Mouse (Mus musculus): Measurements from ENCODE around the gene Gm9045. TPM values are rescaled to one million over a fixed set of nuclear protein-coding genes. Genes with fewer than 3 reads are reported as not detected.
"Not testable (repeated sequence)": the region's sequence is repeated elsewhere in the genome, so short reads cannot be mapped to it uniquely, and the experiment has no call there.

Gm9045 gene
- not detected in 2 replicates for polyA plus RNA-seq (2015; fragmentation: Nextera tagmentation; extraction: Ambion mirVana)

DNA sequence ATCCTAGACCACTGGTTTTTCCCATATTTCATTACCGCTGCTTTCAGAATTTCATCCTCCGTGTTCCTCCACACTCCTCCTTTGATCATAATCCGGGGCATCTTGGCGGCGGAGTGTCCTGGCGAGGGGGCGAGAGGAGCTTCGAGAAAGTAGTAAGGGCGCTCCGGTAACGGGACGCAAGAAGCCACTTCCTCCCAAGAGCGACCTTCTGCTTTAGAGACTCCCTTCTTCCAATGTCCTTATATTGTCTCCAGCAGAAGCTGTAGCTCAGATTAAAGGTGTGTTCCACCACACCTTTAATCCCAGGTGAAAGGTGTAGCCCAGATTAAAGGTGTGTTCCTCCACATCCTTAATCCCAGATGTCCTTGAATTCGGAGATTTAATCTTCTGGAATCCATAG lies at the start of gene Gm9045:
Gene Gm9045 (minus strand): TSS at position 101 of the 400 bp plus-strand sequence.
- not testable (repeated sequence) for H3K4me2 ChIP-seq (ENCODE audit: low read length); H3K4me1 ChIP-seq (ENCODE audit: control insufficient read depth, insufficient read depth, low read length); H3K27me3 ChIP-seq (ENCODE audit: control insufficient read depth, insufficient read depth, low read depth, low read length); H3K4me3 ChIP-seq (ENCODE audit: low read depth, low read length); ATAC-seq; H3K9me3 ChIP-seq (replicated peaks; ENCODE audit: control insufficient read depth, low read length, poor library complexity, severe bottlenecking); H3K9ac ChIP-seq (ENCODE audit: low read depth, low read length); H3K36me3 ChIP-seq (ENCODE audit: control insufficient read depth, insufficient read depth, low read length); H3K27ac ChIP-seq (ENCODE audit: low read length)
- no CpG with 5 or more reads among the region's 14 CpGs for WGBS

DNA sequence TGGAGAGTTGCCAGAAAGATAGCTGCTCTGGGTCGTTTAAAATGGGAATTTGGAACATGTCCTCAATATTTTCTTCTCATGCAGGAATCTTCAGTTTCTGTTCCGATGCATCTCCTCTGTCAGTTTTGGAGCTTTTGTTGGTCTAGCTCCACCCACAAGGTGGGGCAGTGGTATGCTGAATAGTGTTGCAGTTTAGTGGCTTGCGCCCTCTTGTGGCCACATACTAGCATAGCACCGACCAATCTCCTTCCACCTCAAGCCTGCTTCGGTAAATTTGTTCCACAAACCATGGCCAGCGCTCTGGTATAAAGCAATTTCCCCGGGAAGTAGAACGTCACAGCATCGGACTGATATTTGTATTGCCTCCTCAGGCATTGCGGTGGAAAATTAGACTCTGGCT lies 32.8 kb upstream of the Gm9045 start:
- peak; percentile 96 for ATAC-seq
- 6% methylated on average over 10 of the region's 10 CpGs for WGBS
- Histone ChIP-seq H3K9me3 (replicated peaks; ENCODE audit: control insufficient read depth, low read length, poor library complexity, severe bottlenecking) (no peaks in the 10 kb centered on the region; the same call in 1 of the 2 replicates), H3K9ac (ENCODE audit: low read depth, low read length) (peak overlapping the region; percentile 49; the same call in 1 of the 2 replicates), H3K36me3 (ENCODE audit: control insufficient read depth, insufficient read depth, low read length) (no peaks in the 10 kb centered on the region), H3K27ac (ENCODE audit: low read length) (no peak overlapping the region), H3K4me1 (ENCODE audit: control insufficient read depth, insufficient read depth, low read length) (0 out of 2 replicates have a peak, but pooled peaks cover 3% of the 10 kb centered on the region), H3K27me3 (ENCODE audit: control insufficient read depth, insufficient read depth, low read depth, low read length) (no peaks in the 10 kb centered on the region), H3K4me2 (ENCODE audit: low read length) (peak overlapping the region; percentile 47), H3K4me3 (ENCODE audit: low read depth, low read length) (no peak overlapping the region; the same call in 1 of the 2 replicates)

DNA sequence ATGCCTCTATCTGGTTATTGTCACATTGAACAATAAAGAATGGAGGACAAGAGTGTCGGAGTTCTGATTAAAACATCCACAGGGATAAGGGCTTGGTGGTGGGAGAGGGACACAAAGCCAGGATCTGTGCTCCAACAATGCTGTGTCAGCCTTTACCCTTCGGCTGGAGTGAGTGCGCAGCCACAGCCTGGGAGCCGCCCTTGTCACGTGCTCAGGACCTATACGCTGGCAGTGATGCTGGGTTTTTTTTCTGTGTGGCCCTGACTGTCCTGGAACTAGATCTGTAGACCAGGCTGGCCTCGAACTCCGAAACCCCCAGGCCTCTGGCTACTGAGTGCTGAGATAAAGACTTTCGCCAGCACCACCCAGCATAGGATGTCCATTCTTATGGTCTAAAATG lies 31.9 kb upstream of the Gm9045 start:
- H3K27ac ChIP-seq (ENCODE audit: low read length), result no peak overlapping the region
- H3K36me3 ChIP-seq (ENCODE audit: control insufficient read depth, insufficient read depth, low read length), result no peaks in the 10 kb centered on the region
- H3K4me1 ChIP-seq (ENCODE audit: control insufficient read depth, insufficient read depth, low read length), result 0 out of 2 replicates have a peak, but pooled peaks cover 3% of the 10 kb centered on the region
- H3K4me2 ChIP-seq (ENCODE audit: low read length), result no peak overlapping the region
- H3K27me3 ChIP-seq (ENCODE audit: control insufficient read depth, insufficient read depth, low read depth, low read length), result no peaks in the 10 kb centered on the region
- no peak overlapping the region for H3K9ac ChIP-seq (ENCODE audit: low read depth, low read length)
- 83% methylated on average over 9 of the region's 9 CpGs for WGBS
- no peak for ATAC-seq
- no peaks in the 10 kb centered on the region; the same call in 1 of the 2 replicates for H3K9me3 ChIP-seq (replicated peaks; ENCODE audit: control insufficient read depth, low read length, poor library complexity, severe bottlenecking)
- H3K4me3 ChIP-seq (ENCODE audit: low read depth, low read length), result no peak overlapping the region

DNA sequence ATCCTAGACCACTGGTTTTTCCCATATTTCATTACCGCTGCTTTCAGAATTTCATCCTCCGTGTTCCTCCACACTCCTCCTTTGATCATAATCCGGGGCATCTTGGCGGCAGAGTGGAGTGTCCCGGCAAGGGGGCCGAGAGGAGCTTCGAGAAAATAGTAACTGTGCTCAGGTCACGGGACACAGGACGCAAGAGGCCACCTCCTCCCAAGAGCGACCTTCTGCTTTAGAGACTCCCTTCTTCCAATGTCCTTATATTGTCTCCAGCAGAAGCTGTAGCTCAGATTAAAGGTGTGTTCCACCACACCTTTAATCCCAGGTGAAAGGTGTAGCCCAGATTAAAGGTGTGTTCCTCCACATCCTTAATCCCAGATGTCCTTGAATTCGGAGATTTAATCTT lies 16.4 kb upstream of the Gm9045 start, which contains the start of gene Gm9049:
Gene Gm9049 (minus strand): TSS at position 101 of the 400 bp plus-strand sequence.
- H3K4me2 ChIP-seq (ENCODE audit: low read length); H3K27ac ChIP-seq (ENCODE audit: low read length); H3K9me3 ChIP-seq (replicated peaks; ENCODE audit: control insufficient read depth, low read length, poor library complexity, severe bottlenecking); H3K36me3 ChIP-seq (ENCODE audit: control insufficient read depth, insufficient read depth, low read length); H3K9ac ChIP-seq (ENCODE audit: low read depth, low read length); H3K27me3 ChIP-seq (ENCODE audit: control insufficient read depth, insufficient read depth, low read depth, low read length); ATAC-seq; H3K4me3 ChIP-seq (ENCODE audit: low read depth, low read length); H3K4me1 ChIP-seq (ENCODE audit: control insufficient read depth, insufficient read depth, low read length): not testable (repeated sequence)
- WGBS, result 60% methylated on average over 1 of the region's 11 CpGs

DNA sequence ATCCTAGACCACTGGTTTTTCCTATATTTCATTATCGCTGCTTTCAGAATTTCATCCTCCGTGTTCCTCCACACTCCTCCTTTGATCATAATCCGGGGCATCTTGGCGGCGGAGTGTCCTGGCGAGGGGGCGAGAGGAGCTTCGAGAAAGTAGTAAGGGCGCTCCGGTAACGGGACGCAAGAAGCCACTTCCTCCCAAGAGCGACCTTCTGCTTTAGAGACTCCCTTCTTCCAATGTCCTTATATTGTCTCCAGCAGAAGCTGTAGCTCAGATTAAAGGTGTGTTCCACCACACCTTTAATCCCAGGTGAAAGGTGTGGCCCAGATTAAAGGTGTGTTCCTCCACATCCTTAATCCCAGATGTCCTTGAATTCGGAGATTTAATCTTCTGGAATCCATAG lies 10.9 kb upstream of the Gm9045 start, which contains the start of gene Gm9048:
Gene Gm9048 (minus strand): TSS at position 101 of the 400 bp plus-strand sequence.
- H3K27me3 ChIP-seq (ENCODE audit: control insufficient read depth, insufficient read depth, low read depth, low read length), result not testable (repeated sequence)

DNA sequence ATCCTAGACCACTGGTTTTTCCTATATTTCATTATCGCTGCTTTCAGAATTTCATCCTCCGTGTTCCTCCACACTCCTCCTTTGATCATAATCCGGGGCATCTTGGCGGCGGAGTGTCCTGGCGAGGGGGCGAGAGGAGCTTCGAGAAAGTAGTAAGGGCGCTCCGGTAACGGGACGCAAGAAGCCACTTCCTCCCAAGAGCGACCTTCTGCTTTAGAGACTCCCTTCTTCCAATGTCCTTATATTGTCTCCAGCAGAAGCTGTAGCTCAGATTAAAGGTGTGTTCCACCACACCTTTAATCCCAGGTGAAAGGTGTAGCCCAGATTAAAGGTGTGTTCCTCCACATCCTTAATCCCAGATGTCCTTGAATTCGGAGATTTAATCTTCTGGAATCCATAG lies 5.5 kb upstream of the Gm9045 start, which contains the start of gene Gm9046:
Gene Gm9046 (minus strand): TSS at position 101 of the 400 bp plus-strand sequence.
- not testable (repeated sequence) for H3K4me2 ChIP-seq (ENCODE audit: low read length); H3K4me1 ChIP-seq (ENCODE audit: control insufficient read depth, insufficient read depth, low read length); H3K27me3 ChIP-seq (ENCODE audit: control insufficient read depth, insufficient read depth, low read depth, low read length); H3K9me3 ChIP-seq (replicated peaks; ENCODE audit: control insufficient read depth, low read length, poor library complexity, severe bottlenecking); H3K36me3 ChIP-seq (ENCODE audit: control insufficient read depth, insufficient read depth, low read length); H3K27ac ChIP-seq (ENCODE audit: low read length); H3K4me3 ChIP-seq (ENCODE audit: low read depth, low read length); H3K9ac ChIP-seq (ENCODE audit: low read depth, low read length); ATAC-seq
- no CpG with 5 or more reads among the region's 14 CpGs for WGBS

More for the DNA sequence above, 10.9 kb upstream of the Gm9045 start, which contains the start of gene Gm9048:
- no CpG with 5 or more reads among the region's 14 CpGs for WGBS
- H3K4me2 ChIP-seq (ENCODE audit: low read length); H3K27ac ChIP-seq (ENCODE audit: low read length); ATAC-seq; H3K9ac ChIP-seq (ENCODE audit: low read depth, low read length); H3K9me3 ChIP-seq (replicated peaks; ENCODE audit: control insufficient read depth, low read length, poor library complexity, severe bottlenecking); H3K4me1 ChIP-seq (ENCODE audit: control insufficient read depth, insufficient read depth, low read length); H3K36me3 ChIP-seq (ENCODE audit: control insufficient read depth, insufficient read depth, low read length); H3K4me3 ChIP-seq (ENCODE audit: low read depth, low read length): not testable (repeated sequence)

DNA sequence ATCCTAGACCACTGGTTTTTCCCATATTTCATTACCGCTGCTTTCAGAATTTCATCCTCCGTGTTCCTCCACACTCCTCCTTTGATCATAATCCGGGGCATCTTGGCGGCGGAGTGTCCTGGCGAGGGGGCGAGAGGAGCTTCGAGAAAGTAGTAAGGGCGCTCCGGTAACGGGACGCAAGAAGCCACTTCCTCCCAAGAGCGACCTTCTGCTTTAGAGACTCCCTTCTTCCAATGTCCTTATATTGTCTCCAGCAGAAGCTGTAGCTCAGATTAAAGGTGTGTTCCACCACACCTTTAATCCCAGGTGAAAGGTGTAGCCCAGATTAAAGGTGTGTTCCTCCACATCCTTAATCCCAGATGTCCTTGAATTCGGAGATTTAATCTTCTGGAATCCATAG lies 5.3 kb downstream of the Gm9045 start, which contains the start of gene Gm9044:
Gene Gm9044 (minus strand): TSS at position 101 of the 400 bp plus-strand sequence.
- not testable (repeated sequence) for H3K36me3 ChIP-seq (ENCODE audit: control insufficient read depth, insufficient read depth, low read length); H3K4me2 ChIP-seq (ENCODE audit: low read length); ATAC-seq; H3K9ac ChIP-seq (ENCODE audit: low read depth, low read length); H3K4me3 ChIP-seq (ENCODE audit: low read depth, low read length); H3K4me1 ChIP-seq (ENCODE audit: control insufficient read depth, insufficient read depth, low read length); H3K27ac ChIP-seq (ENCODE audit: low read length); H3K27me3 ChIP-seq (ENCODE audit: control insufficient read depth, insufficient read depth, low read depth, low read length); H3K9me3 ChIP-seq (replicated peaks; ENCODE audit: control insufficient read depth, low read length, poor library complexity, severe bottlenecking)
- WGBS, result no CpG with 5 or more reads among the region's 14 CpGs

DNA sequence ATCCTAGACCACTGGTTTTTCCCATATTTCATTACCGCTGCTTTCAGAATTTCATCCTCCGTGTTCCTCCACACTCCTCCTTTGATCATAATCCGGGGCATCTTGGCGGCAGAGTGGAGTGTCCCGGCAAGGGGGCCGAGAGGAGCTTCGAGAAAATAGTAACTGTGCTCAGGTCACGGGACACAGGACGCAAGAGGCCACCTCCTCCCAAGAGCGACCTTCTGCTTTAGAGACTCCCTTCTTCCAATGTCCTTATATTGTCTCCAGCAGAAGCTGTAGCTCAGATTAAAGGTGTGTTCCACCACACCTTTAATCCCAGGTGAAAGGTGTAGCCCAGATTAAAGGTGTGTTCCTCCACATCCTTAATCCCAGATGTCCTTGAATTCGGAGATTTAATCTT lies 10.8 kb downstream of the Gm9045 start, which contains the start of gene Gm9040:
Gene Gm9040 (minus strand): TSS at position 101 of the 400 bp plus-strand sequence.
- H3K9me3 ChIP-seq (replicated peaks; ENCODE audit: control insufficient read depth, low read length, poor library complexity, severe bottlenecking); H3K9ac ChIP-seq (ENCODE audit: low read depth, low read length); H3K36me3 ChIP-seq (ENCODE audit: control insufficient read depth, insufficient read depth, low read length); H3K27me3 ChIP-seq (ENCODE audit: control insufficient read depth, insufficient read depth, low read depth, low read length); H3K4me1 ChIP-seq (ENCODE audit: control insufficient read depth, insufficient read depth, low read length); ATAC-seq; H3K4me3 ChIP-seq (ENCODE audit: low read depth, low read length); H3K4me2 ChIP-seq (ENCODE audit: low read length); H3K27ac ChIP-seq (ENCODE audit: low read length): not testable (repeated sequence)
- no CpG with 5 or more reads among the region's 11 CpGs for WGBS

DNA sequence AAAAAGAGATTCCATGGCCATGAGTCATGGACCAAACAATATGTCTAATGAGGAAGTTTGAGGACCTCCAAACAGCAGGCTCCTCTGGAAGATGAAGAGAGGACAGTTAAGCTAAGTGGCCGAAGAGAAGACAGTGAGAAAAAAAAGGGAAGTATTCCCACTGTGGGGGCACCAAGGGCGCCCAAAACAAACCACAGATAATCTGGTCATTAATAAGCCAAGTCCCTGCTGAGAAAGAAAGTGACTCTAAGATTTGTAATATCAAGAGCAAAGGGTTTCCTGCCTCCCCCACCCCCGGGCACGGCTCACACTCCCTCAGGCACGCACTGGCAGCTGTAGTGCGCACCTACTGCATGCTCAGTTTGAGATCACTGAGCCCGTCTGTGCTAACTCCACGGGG lies 18.6 kb downstream of the Gm9045 start:
- Histone ChIP-seq H3K27me3 (ENCODE audit: control insufficient read depth, insufficient read depth, low read depth, low read length) (no peaks in the 10 kb centered on the region), H3K4me3 (ENCODE audit: low read depth, low read length) (no peak overlapping the region), H3K4me2 (ENCODE audit: low read length) (no peak overlapping the region), H3K4me1 (ENCODE audit: control insufficient read depth, insufficient read depth, low read length) (no peaks in the 10 kb centered on the region), H3K27ac (ENCODE audit: low read length) (no peak overlapping the region), H3K36me3 (ENCODE audit: control insufficient read depth, insufficient read depth, low read length) (no peaks in the 10 kb centered on the region), H3K9me3 (replicated peaks; ENCODE audit: control insufficient read depth, low read length, poor library complexity, severe bottlenecking) (no peaks in the 10 kb centered on the region), H3K9ac (ENCODE audit: low read depth, low read length) (no peak overlapping the region)
- 85% methylated on average over 8 of the region's 8 CpGs for WGBS
- no peak for ATAC-seq

Data from midbrain, embryonic 16.5 days (tissue).